Mouse (Mus musculus) ovary, postnatal 14 days (tissue): Measurements from ENCODE around the gene Gm5089.

ENCODE experiments used
- DNase-seq: peaks from one replicate; pipeline ENCODE4 v3.0.0; 2022; ENCODE audit warnings: low spot score

Gene Gm5089

DNA sequence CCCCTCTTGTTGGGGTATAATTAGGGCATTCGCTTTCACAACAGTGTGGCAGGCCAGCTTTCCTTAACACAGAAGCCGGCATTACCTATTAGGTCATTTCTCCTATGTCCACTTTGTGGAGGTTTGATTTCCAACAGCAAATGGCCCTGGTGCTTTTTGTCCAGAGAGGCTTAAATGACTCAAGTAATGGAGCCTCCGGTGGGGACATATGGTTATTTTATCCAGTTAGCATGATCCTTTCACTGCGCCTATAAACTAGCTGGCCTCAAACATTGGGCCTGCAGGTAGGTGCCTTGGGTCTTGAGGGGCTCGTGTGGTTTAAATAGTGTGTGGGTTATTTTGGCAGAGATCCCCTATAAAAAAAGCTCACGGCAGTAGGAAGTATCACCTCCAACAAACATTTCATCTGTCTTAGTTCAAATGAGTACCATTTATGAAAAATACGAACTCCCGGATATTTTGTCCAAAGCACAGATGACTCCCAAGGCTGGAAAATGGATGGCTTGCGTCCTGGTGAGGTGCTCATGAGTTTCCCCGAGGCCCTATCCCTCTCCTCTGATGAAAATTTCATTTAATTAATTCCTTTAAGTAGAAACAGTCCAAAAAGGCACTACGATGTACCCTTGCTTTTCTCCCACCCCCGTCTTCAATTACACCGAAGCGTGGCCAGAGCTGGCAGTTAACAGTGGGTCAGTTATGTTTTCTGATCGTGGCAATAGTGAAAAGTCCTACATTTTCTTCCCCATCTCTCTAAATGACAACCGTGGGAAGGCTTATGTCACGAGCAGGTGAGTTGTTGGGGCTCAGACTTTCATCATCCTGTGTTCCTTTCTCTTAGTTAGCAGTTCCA lies 64.4 kb downstream of the Gm5089 start:
- DNase-seq = no peak

- no peak for DNase-seq
These were observed 65.2 kb downstream of the Gm5089 start for GRCm38 (mm10) chr14:122385758-122386157.

DNA sequence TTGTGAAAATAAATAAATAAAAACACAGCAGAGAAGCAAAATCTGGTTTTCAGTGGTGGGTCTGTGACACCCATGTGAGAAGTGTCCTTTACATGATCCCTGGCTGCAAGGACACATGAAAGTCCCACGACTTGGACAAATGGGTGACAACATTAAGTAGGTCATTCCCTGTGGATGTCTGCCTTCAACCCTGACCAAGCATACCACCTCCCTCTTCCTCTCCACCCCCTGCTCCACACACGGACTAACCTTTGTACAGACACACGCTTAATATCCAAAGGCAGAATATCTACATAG lies 65.7 kb downstream of the Gm5089 start:
- no peak for DNase-seq
